Mouse (Mus musculus): ENCODE measurements at regions not wholly inside any gene's neighbourhood (a gene's known extent, or its start where the extent isn't known, plus 50 kb on each side); places are given as distances from the start of the nearest gene placed in this dataset.
A peak's percentile ranks its signal among the peaks of the same experiment; 100 is the strongest.

DNA sequence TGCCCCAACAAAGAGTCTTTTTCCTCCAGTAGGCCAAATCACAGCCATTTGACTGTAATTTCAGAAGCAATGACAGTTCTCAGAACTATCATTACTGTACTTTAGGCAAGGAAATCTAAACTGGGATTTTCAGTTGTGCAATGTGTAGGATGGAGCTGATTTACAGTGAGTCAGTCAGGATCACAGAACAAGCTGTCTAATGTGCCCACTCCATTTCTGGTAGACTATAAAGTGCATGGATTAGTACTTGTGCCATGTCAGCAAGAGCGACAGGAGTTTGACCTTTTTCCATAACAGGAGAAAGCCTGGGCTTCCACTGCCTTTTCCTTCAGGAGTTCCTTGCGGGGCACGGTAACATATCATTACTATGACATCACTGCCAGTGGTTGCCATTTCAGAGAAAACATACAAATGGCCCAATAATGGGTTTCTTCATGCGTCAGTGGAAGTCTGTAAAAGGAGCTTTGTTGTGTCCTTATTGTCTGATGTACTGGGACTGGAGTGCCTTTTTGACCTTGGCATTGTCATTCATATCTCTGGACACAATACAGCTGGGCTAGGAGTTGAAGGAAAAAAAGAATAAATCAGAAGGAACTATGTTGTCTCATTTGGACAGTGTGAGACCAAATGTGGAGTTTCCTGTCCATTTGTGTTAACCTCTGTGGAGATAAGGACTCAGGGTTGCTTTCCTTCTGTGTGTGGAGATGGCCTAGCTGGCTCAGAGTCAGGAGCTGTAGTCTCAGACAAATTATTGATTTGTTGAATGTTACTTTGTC, 271.5 kb upstream of the BC052040 start:
- H3K27me3 ChIP-seq = no peaks in the 10 kb centered on the region
- H3K4me3 ChIP-seq = no peak overlapping the region
- H3K9me3 ChIP-seq = no peaks in the 10 kb centered on the region
- 49% methylated on average over 4 of the region's 4 CpGs for WGBS
- peaks cover 6% of the 10 kb centered on the region for H3K4me1 ChIP-seq
- ATAC-seq (ENCODE audit: low FRiP score, low read depth) = no peak
- H3K9ac ChIP-seq (replicated peaks) = no peak overlapping the region
- H3K27ac ChIP-seq (replicated peaks) = no peak overlapping the region
- H3K36me3 ChIP-seq = no peaks in the 10 kb centered on the region
- no peak overlapping the region for H3K4me2 ChIP-seq (replicated peaks)

DNA sequence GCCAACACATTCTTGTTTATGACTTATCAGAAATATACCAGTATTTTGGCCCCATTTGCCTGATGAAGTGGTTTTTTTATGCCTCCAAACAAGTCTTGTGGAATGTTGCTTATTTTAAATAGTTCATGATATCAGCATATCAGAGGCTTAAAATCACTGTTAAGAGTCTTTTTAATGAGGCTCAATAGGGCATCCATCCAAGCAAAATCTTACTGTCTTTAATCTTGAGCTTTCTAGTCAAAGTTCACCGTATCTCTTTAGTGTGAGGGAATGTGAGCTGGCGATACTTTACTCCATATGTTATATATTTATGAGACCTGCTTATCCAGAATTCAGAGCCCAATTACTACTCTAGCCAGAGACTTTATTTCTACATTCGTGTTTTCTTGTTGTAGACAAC, 263.0 kb upstream of the BC052040 start:
- 89% methylated on average over 3 of the region's 3 CpGs for WGBS
- Histone ChIP-seq H3K4me3 (no peak overlapping the region), H3K27me3 (peaks cover 5% of the 10 kb centered on the region), H3K36me3 (no peaks in the 10 kb centered on the region), H3K9ac (replicated peaks) (no peak overlapping the region), H3K27ac (replicated peaks) (no peak overlapping the region), H3K4me1 (0 out of 2 replicates have a peak, but pooled peaks cover 4% of the 10 kb centered on the region), H3K9me3 (no peaks in the 10 kb centered on the region), H3K4me2 (replicated peaks) (no peak overlapping the region)
- ATAC-seq (ENCODE audit: low FRiP score, low read depth) = no peak

DNA sequence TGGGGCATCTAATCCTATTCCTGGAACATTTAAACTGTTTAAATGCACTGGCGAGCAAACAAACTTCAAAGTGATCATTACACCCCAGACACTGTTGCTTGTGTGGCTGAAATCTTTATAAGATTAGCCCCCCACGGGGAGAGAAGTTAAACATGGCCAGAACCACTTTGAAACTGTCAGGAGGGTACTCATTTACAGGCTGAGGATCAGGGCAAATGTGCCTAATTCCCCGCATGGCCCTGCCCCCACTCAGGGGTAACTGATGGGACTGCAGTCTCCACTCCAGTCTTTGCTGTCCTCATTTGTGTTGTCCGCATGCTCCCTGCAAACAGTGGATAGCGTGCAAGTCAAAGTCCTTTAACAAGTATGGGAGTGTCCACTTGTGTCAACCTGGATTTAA, 258.9 kb upstream of the BC052040 start:
- Histone ChIP-seq H3K4me1 (0 out of 2 replicates have a peak, but pooled peaks cover 4% of the 10 kb centered on the region), H3K9me3 (no peaks in the 10 kb centered on the region), H3K9ac (replicated peaks) (no peak overlapping the region), H3K36me3 (no peaks in the 10 kb centered on the region), H3K27ac (replicated peaks) (no peak overlapping the region), H3K27me3 (peaks cover 33% of the 10 kb centered on the region), H3K4me2 (replicated peaks) (no peak overlapping the region), H3K4me3 (no peak overlapping the region)
- peak; percentile 65; the same call in 1 of the 2 replicates for ATAC-seq (ENCODE audit: low FRiP score, low read depth)
- 8% methylated on average over 5 of the region's 5 CpGs for WGBS

DNA sequence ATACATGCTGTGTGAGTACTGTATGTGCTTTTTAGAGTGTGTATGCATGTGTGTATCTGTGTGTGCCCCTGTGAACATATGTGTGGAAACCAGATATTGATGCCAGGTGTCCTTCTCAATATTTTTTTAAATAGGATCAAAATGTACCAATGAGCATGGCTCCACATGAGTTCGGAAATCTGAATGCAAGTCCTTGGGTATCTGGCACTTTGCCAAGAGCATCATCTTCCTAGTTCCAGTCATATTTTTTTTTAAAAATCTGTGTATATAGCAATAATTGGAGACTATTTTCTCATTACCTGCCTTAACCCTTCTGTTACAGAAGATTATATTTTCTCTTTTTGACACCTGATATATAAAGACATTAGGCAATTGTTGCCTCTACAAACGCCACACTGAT, 255.0 kb upstream of the BC052040 start:
- no peak overlapping the region for H3K27ac ChIP-seq (replicated peaks)
- H3K4me1 ChIP-seq = 0 out of 2 replicates have a peak, but pooled peaks cover 4% of the 10 kb centered on the region
- no peak overlapping the region for H3K4me2 ChIP-seq (replicated peaks)
- peaks cover 28% of the 10 kb centered on the region; the same call in 1 of the 2 replicates for H3K27me3 ChIP-seq
- ATAC-seq (ENCODE audit: low FRiP score, low read depth) = no peak
- H3K36me3 ChIP-seq = no peaks in the 10 kb centered on the region
- H3K9me3 ChIP-seq = no peaks in the 10 kb centered on the region
- no peak overlapping the region for H3K4me3 ChIP-seq
- 84% methylated on average over 2 of the region's 2 CpGs for WGBS
- H3K9ac ChIP-seq (replicated peaks) = no peak overlapping the region

DNA sequence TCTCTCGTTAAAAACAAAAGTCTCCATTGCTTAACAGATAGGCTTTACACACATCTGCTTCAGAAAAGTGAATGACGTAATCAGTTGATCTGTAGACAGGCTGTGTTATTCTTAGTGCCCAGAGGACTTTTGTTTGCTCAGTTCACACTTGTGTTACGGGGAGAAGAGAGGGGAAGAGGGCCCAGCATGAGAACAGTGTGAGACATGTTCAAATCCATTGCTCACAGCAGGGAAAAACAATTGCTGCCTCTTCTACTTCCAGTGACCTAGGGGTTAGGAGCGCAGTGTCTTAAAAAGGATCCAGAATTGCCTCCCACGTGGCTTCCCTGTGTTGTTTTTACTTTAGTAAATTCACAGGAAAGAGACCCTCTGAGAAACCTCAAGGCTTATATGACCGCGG, 243.3 kb upstream of the BC052040 start:
- no peak for ATAC-seq (ENCODE audit: low FRiP score, low read depth)
- Histone ChIP-seq H3K4me1 (peaks cover 4% of the 10 kb centered on the region; the same call in 1 of the 2 replicates), H3K4me3 (no peak overlapping the region), H3K27ac (replicated peaks) (no peak overlapping the region), H3K9me3 (no peaks in the 10 kb centered on the region), H3K4me2 (replicated peaks) (no peak overlapping the region), H3K9ac (replicated peaks) (no peak overlapping the region), H3K27me3 (peaks cover 18% of the 10 kb centered on the region), H3K36me3 (no peaks in the 10 kb centered on the region)
- WGBS = 23% methylated on average over 7 of the region's 7 CpGs

DNA sequence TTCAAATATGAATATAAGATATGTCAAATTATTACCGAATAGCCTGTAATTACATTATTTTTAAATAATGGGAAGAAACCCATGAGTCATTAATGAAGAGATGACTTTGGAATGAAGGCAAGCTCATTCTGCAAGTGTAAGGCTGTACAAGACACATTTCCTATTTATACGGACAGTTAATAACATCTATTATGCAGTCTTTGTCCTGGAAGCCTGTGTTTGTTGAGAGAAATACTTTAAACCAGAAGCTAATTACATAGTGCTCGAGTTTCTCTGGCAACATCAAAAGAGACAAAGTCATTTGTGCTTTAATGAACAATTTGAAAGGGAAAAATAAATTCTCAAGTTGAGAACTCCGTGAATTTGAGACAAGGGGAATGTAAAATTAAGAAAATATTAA, 242.5 kb upstream of the BC052040 start:
- no peak overlapping the region for H3K27ac ChIP-seq (replicated peaks)
- H3K9ac ChIP-seq (replicated peaks) = no peak overlapping the region
- WGBS = 52% methylated on average over 4 of the region's 4 CpGs
- no peak overlapping the region for H3K4me3 ChIP-seq
- no peaks in the 10 kb centered on the region for H3K9me3 ChIP-seq
- H3K4me1 ChIP-seq = peaks cover 4% of the 10 kb centered on the region; the same call in 1 of the 2 replicates
- H3K4me2 ChIP-seq (replicated peaks) = no peak overlapping the region
- peaks cover 18% of the 10 kb centered on the region for H3K27me3 ChIP-seq
- no peaks in the 10 kb centered on the region for H3K36me3 ChIP-seq
- ATAC-seq (ENCODE audit: low FRiP score, low read depth) = no peak

DNA sequence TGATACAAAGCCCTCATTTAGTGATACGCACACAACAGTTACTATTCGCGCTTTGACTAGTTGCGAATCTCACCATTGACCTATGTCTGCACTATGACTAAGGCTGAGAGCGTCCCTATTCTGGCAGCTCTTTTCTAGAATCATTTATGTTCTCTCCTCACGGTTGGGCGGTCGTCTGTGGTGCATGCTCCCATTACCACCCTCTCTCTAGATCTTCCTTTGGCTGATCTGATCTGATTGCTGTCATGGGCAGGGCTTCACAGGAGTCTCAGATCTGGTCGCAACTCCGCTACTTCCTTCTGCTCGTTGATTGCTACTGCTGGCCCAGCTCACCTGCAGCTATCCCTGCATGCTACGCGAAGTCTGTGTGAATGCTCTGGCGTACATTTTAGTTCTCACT, 239.2 kb upstream of the BC052040 start:
- Histone ChIP-seq H3K4me1 (peaks cover 4% of the 10 kb centered on the region; the same call in 1 of the 2 replicates), H3K9me3 (no peaks in the 10 kb centered on the region), H3K36me3 (no peaks in the 10 kb centered on the region), H3K4me2 (replicated peaks) (no peak overlapping the region), H3K9ac (replicated peaks) (no peak overlapping the region), H3K27ac (replicated peaks) (no peak overlapping the region), H3K27me3 (peaks cover 9% of the 10 kb centered on the region), H3K4me3 (no peak overlapping the region)
- 91% methylated on average over 14 of the region's 14 CpGs for WGBS
- no peak for ATAC-seq (ENCODE audit: low FRiP score, low read depth)

DNA sequence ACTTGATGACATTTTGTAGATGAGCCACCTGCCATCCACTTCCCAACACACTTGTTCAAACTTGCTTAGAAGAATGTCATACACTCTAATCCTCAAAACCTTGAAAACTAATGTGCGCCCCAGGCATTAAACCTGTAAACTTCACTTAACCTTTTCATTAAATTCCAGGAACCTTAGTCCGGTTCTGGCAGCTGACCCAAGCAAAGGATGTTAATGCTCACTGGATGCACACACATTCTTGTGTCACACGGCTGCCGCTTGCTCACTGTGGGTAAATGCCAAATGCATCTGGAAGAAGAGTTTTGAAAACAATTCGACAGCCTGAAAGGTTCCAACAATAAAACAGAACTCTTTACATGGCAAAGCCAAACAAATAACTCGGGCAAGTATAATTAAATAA, 235.0 kb upstream of the BC052040 start:
- ATAC-seq (ENCODE audit: low FRiP score, low read depth) = no peak
- WGBS = 73% methylated on average over 6 of the region's 6 CpGs

DNA sequence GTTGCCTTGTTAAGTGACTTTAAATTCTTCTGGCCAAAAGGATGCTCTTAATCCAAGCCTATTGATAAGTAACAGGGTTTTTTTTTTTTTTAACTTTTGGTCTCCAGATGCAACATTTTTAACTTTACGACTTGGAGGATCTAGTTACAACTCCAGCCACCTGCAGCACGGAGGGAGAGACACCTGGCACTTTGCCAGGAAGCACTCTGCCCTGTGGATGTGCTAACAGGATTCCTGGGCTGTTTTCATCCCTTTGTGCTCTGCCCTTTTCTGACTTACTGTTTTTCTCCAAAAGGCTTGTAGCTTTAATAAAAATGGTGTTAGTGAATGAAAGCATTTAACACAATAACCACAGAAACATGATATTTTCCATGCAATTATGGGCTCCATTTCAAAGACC, 233.3 kb upstream of the BC052040 start:
- Histone ChIP-seq H3K27ac (replicated peaks) (no peak overlapping the region), H3K9me3 (no peaks in the 10 kb centered on the region), H3K27me3 (peaks cover 3% of the 10 kb centered on the region; the same call in 1 of the 2 replicates), H3K4me3 (no peak overlapping the region), H3K4me1 (0 out of 2 replicates have a peak, but pooled peaks cover 3% of the 10 kb centered on the region), H3K4me2 (replicated peaks) (no peak overlapping the region), H3K9ac (replicated peaks) (no peak overlapping the region), H3K36me3 (no peaks in the 10 kb centered on the region)
- WGBS = 36% methylated on average over 2 of the region's 2 CpGs
- ATAC-seq (ENCODE audit: low FRiP score, low read depth) = no peak

More for the DNA sequence above, 235.0 kb upstream of the BC052040 start:
- Histone ChIP-seq H3K36me3 (no peaks in the 10 kb centered on the region), H3K4me3 (no peak overlapping the region), H3K4me1 (0 out of 2 replicates have a peak, but pooled peaks cover 3% of the 10 kb centered on the region), H3K27me3 (peaks cover 7% of the 10 kb centered on the region), H3K4me2 (replicated peaks) (no peak overlapping the region), H3K9ac (replicated peaks) (no peak overlapping the region), H3K9me3 (no peaks in the 10 kb centered on the region), H3K27ac (replicated peaks) (no peak overlapping the region)

DNA sequence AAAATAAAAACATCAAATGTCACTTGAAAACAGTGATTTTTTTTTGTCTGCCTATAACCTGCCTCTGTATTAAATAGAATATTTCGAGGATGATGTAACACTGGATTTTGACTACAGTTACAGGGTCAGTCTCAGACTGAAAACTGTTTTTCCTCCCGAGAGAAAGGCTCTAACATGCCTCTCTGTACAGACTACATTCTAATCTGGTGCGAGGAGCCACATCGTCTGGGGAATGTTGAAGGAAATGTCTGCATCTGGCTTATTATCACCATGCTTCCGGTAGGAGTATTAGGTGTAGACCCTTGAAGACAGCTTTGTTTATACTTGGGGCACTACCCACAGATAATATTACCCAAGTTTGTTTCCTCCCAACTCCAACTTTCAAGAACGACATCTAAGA, 210.4 kb upstream of the BC052040 start:
- no peaks in the 10 kb centered on the region for H3K27me3 ChIP-seq
- no peaks in the 10 kb centered on the region for H3K9me3 ChIP-seq
- no peak overlapping the region for H3K27ac ChIP-seq (replicated peaks)
- no peaks in the 10 kb centered on the region for H3K4me1 ChIP-seq
- no peak for ATAC-seq (ENCODE audit: low FRiP score, low read depth)
- no peaks in the 10 kb centered on the region for H3K36me3 ChIP-seq
- H3K9ac ChIP-seq (replicated peaks) = no peak overlapping the region
- no peak overlapping the region for H3K4me2 ChIP-seq (replicated peaks)
- no peak overlapping the region for H3K4me3 ChIP-seq
- 82% methylated on average over 6 of the region's 6 CpGs for WGBS

DNA sequence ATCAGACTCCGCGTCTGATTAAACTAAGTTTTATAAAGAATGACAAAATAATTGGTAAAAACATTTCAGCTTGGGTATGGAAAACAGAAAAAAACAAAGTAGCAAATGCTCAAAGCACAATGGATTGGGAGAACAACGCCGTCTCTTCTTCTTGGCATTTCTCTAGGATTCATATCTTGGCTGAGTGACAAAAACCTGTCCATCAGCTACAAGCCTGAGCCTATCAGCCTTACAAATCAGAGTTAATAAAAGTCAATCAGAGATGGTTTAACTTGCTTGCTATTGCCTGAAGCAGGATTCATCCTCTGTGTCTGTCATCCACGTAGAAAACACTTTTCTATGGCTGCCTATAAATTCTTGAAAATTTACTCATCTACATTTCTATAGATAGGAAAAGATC, 206.2 kb upstream of the BC052040 start:
- Histone ChIP-seq H3K9ac (replicated peaks) (no peak overlapping the region), H3K27ac (replicated peaks) (no peak overlapping the region), H3K4me1 (no peaks in the 10 kb centered on the region), H3K9me3 (no peaks in the 10 kb centered on the region), H3K27me3 (no peaks in the 10 kb centered on the region), H3K4me3 (no peak overlapping the region), H3K4me2 (replicated peaks) (no peak overlapping the region), H3K36me3 (no peaks in the 10 kb centered on the region)
- 88% methylated on average over 5 of the region's 5 CpGs for WGBS
- ATAC-seq (ENCODE audit: low FRiP score, low read depth) = no peak

DNA sequence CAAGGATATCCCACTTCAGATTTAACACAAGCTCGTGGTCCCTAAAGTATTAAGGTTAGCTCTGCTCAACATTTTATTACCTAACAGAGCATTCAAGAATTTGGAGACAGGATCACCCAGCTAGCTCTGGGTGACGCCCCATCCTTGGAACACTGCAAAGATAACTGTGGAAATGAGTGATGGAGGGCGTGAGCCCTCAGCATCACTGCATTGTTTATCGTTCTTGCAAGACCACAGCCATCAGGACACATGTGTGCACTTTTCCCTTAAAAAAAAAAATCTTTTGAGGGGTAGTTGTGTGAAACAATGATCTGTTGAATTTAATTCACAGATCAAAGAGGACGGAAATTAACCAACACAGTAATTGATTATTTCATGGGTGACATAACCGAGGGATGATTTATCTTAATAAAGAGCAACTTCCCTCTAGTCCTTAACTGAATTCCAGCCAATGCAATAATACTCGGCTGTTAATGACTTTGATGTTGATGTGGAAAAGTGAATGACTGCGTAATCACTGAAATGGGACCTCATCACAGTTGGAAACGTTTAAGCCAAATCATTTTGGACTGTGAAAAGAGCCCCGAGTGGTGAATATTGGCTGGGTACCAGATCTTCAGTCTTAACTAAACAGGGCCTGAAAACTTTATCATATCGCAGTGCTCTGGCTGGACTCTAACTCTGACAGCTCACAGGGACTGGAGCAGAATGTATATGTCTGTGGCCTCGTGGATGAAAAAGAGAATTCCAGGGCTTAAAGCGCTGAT, 196.9 kb upstream of the BC052040 start:
- H3K27me3 ChIP-seq = 0 out of 2 replicates have a peak, but pooled peaks cover 3% of the 10 kb centered on the region
- H3K9ac ChIP-seq (replicated peaks) = no peak overlapping the region
- H3K9me3 ChIP-seq = no peaks in the 10 kb centered on the region
- H3K27ac ChIP-seq (replicated peaks) = no peak overlapping the region
- WGBS = 63% methylated on average over 13 of the region's 13 CpGs
- H3K36me3 ChIP-seq = no peaks in the 10 kb centered on the region
- peaks cover 12% of the 10 kb centered on the region for H3K4me1 ChIP-seq
- peak; percentile 31; the same call in 1 of the 2 replicates for ATAC-seq (ENCODE audit: low FRiP score, low read depth)
- H3K4me3 ChIP-seq = no peak overlapping the region
- no peak overlapping the region for H3K4me2 ChIP-seq (replicated peaks)
